Comparison of ENCODE assay signal across 17 mouse cellular contexts in the genomic region with DNA sequence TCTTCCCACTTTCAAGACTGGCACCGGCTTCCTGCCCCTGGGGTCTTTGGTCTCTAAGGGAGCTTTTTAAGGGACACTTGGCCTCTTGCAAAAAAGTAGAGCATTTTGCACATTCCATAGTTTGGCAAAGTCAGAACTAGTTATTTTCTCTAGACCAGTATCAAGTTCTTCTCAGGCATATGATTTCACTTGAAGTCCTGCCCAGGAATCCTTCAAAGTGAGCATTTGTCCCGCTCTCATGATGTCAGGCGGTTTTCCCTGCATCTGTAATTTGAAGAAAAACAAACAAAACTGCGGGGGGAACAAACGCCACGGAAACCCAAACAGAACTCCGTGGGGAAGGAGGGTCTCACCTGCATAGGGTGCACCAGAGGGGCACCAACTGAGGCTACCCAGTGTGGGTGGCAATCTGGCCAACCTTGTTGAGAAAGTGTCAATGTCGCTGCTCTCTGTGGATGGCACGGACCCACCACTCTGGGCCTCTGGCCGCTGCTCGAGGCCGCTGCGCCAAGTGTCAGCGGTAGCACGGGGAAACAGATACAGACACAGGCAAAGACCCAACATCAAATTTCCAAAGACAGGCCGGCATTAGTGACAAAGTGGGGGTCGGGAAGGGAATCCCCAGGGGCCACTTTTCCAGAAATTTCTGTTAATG. TPM values are rescaled to one million over a fixed set of nuclear protein-coding genes. Genes with fewer than 3 reads are reported as not detected.
DNase-seq lines count a peak whose midpoint lies in the region; ATAC-seq lines count a peak whose summit lies in the region.
"Had no signal": no experiment of that assay in that cellular context is flagged by ENCODE, and none has a peak within 500 bp of the region (broad histone marks: within the 10 kb centered on the region; RNA-seq: fewer than 3 reads in every experiment).

No protein-coding gene starts in this region.

- no peak for DNase-seq in heart, postnatal 36 days
- peak; percentile 29 for DNase-seq in midbrain, embryonic 14.5 days
- no peak for DNase-seq in layer of hippocampus, adult 18-20 months (ENCODE audit: low spot score in 2 of 2)
- no peak for DNase-seq in cerebellum, adult 11 months
- DNase-seq: cerebellum, postnatal 36 days; lung, postnatal 36 days had no signal

- ATAC-seq in heart, embryonic 13.5 days (ENCODE audit: extremely low read depth, insufficient number of reproducible peaks, low FRiP score, low TSS enrichment), result no peak
- no peak for ATAC-seq in midbrain, embryonic 14.5 days (ENCODE audit: low FRiP score, low TSS enrichment)
- ATAC-seq in midbrain, embryonic 16.5 days, result no peak
- ATAC-seq in forebrain, embryonic 13.5 days, result no peak
- ATAC-seq in neural tube, embryonic 13.5 days (ENCODE audit: low read depth), result no peak
- ATAC-seq: intestine, postnatal 0 days; liver, embryonic 12.5 days had no signal

- H3K27ac ChIP-seq in heart, embryonic 13.5 days (replicated peaks), result 0 out of 2 replicates have a peak overlapping the region, but pooled peaks have one; percentile 21
- H3K27ac ChIP-seq in midbrain, embryonic 14.5 days (replicated peaks; ENCODE audit: low read depth, low read length), result no peak overlapping the region
- H3K27ac ChIP-seq in midbrain, embryonic 16.5 days (ENCODE audit: low read length), result no peak overlapping the region
- no peak overlapping the region for H3K27ac ChIP-seq in forebrain, embryonic 13.5 days
- no peak overlapping the region for H3K27ac ChIP-seq in neural tube, embryonic 13.5 days (replicated peaks)
- H3K27ac ChIP-seq: liver, embryonic 12.5 days had no signal

- H3K4me3 ChIP-seq in heart, embryonic 13.5 days, result peak overlapping the region; percentile 33
- no peak overlapping the region for H3K4me3 ChIP-seq in midbrain, embryonic 14.5 days (replicated peaks; ENCODE audit: low read depth, low read length)
- no peak overlapping the region for H3K4me3 ChIP-seq in midbrain, embryonic 16.5 days (ENCODE audit: low read depth, low read length)
- H3K4me3 ChIP-seq in forebrain, embryonic 13.5 days, result no peak overlapping the region
- H3K4me3 ChIP-seq in neural tube, embryonic 13.5 days, result no peak overlapping the region
- H3K4me3 ChIP-seq: liver, embryonic 12.5 days had no signal

- intact Hi-C loops in heart, postnatal 36 days (cut with DNase I), result loop anchor here (10.0 kb wide), 1 partner anchor 703 kb away; no protein-coding TSS in a partner anchor

- H3K9ac ChIP-seq in heart, embryonic 13.5 days, result peak overlapping the region; percentile 38; the same call in 1 of the 2 replicates
- no peak overlapping the region for H3K9ac ChIP-seq in midbrain, embryonic 14.5 days (replicated peaks; ENCODE audit: low read length)
- H3K9ac ChIP-seq in midbrain, embryonic 16.5 days (ENCODE audit: low read depth, low read length), result no peak overlapping the region
- H3K9ac ChIP-seq in forebrain, embryonic 13.5 days, result no peak overlapping the region
- no peak overlapping the region for H3K9ac ChIP-seq in neural tube, embryonic 13.5 days
- H3K9ac ChIP-seq: liver, embryonic 12.5 days had no signal

- 16% methylated on average over 17 of the region's 17 CpGs for WGBS in heart, embryonic 13.5 days
- WGBS in midbrain, embryonic 14.5 days, result 3% methylated on average over 17 of the region's 17 CpGs
- 3% methylated on average over 17 of the region's 17 CpGs for WGBS in midbrain, embryonic 16.5 days
- WGBS in forebrain, embryonic 13.5 days, result 2% methylated on average over 17 of the region's 17 CpGs
- 2% methylated on average over 17 of the region's 17 CpGs for WGBS in neural tube, embryonic 13.5 days

- H3K36me3 ChIP-seq in heart, embryonic 13.5 days, result no peaks in the 10 kb centered on the region
- no peaks in the 10 kb centered on the region for H3K36me3 ChIP-seq in midbrain, embryonic 14.5 days (ENCODE audit: control insufficient read depth, insufficient read depth, low read length)
- no peaks in the 10 kb centered on the region for H3K36me3 ChIP-seq in midbrain, embryonic 16.5 days (ENCODE audit: control insufficient read depth, insufficient read depth, low read length)
- H3K36me3 ChIP-seq in forebrain, embryonic 13.5 days (ENCODE audit: poor library complexity, severe bottlenecking), result no peaks in the 10 kb centered on the region
- H3K36me3 ChIP-seq in neural tube, embryonic 13.5 days, result no peaks in the 10 kb centered on the region
- H3K36me3 ChIP-seq: liver, embryonic 12.5 days had no signal

- H3K4me1 ChIP-seq in heart, embryonic 13.5 days, result peaks cover 29% of the 10 kb centered on the region
- H3K4me1 ChIP-seq in midbrain, embryonic 14.5 days (ENCODE audit: control insufficient read depth, insufficient read depth, low read length), result peaks cover 8% of the 10 kb centered on the region; the same call in 1 of the 2 replicates
- H3K4me1 ChIP-seq in midbrain, embryonic 16.5 days (ENCODE audit: control insufficient read depth, insufficient read depth, low read length), result peaks cover 20% of the 10 kb centered on the region
- H3K4me1 ChIP-seq in forebrain, embryonic 13.5 days, result peaks cover 23% of the 10 kb centered on the region
- H3K4me1 ChIP-seq in neural tube, embryonic 13.5 days (replicated peaks), result peaks cover 32% of the 10 kb centered on the region

- no peaks in the 10 kb centered on the region for H3K9me3 ChIP-seq in heart, embryonic 13.5 days
- no peaks in the 10 kb centered on the region for H3K9me3 ChIP-seq in midbrain, embryonic 14.5 days (ENCODE audit: control insufficient read depth, low read length)
- H3K9me3 ChIP-seq in midbrain, embryonic 16.5 days (replicated peaks; ENCODE audit: control insufficient read depth, low read length, poor library complexity, severe bottlenecking), result no peaks in the 10 kb centered on the region
- H3K9me3 ChIP-seq in forebrain, embryonic 13.5 days (replicated peaks), result no peaks in the 10 kb centered on the region
- H3K9me3 ChIP-seq in neural tube, embryonic 13.5 days, result no peaks in the 10 kb centered on the region
- H3K9me3 ChIP-seq: liver, embryonic 12.5 days had no signal

- peak overlapping the region; percentile 36 for H3K4me2 ChIP-seq in heart, embryonic 13.5 days
- no peak overlapping the region for H3K4me2 ChIP-seq in midbrain, embryonic 14.5 days (ENCODE audit: low read length)
- no peak overlapping the region for H3K4me2 ChIP-seq in midbrain, embryonic 16.5 days (ENCODE audit: low read length)
- peak overlapping the region; percentile 10; the same call in 1 of the 2 replicates for H3K4me2 ChIP-seq in forebrain, embryonic 13.5 days
- H3K4me2 ChIP-seq in neural tube, embryonic 13.5 days, result peak overlapping the region; percentile 21
- H3K4me2 ChIP-seq: liver, embryonic 12.5 days had no signal

- H3K27me3 ChIP-seq in heart, embryonic 13.5 days (replicated peaks), result peaks cover 91% of the 10 kb centered on the region
- peaks cover 76% of the 10 kb centered on the region for H3K27me3 ChIP-seq in midbrain, embryonic 14.5 days (ENCODE audit: control insufficient read depth, insufficient read depth, low read length)
- peaks cover 44% of the 10 kb centered on the region for H3K27me3 ChIP-seq in midbrain, embryonic 16.5 days (ENCODE audit: control insufficient read depth, insufficient read depth, low read depth, low read length)
- peaks cover 94% of the 10 kb centered on the region for H3K27me3 ChIP-seq in forebrain, embryonic 13.5 days
- H3K27me3 ChIP-seq in neural tube, embryonic 13.5 days, result peaks cover 95% of the 10 kb centered on the region

RNA-seq across cellular contexts. Expression of a gene that starts 4.8 kb away (rescaled TPM):
- polyA plus RNA-seq in heart, embryonic 13.5 days (2015; fragmentation: Nextera tagmentation; extraction: Ambion mirVana), result 4.4 and 4.7 TPM in 2 replicates
- total RNA-seq in heart, postnatal 36 days (2021), result 1 to 10 TPM; 2.0 to 2.7 TPM
- 1.2 and 2.1 TPM in 2 replicates for polyA plus RNA-seq in midbrain, embryonic 14.5 days (2014; fragmentation: Nextera tagmentation; extraction: Ambion mirVana)
- polyA plus RNA-seq in midbrain, embryonic 16.5 days (2015; fragmentation: Nextera tagmentation; extraction: Ambion mirVana), result 0.69 and 1.3 TPM in 2 replicates
- 0.62 and 0.73 TPM in 2 replicates for polyA plus RNA-seq in forebrain, embryonic 13.5 days (2015; fragmentation: Nextera tagmentation; extraction: Ambion mirVana)
- 3.2 and 5.2 TPM in 2 replicates for polyA plus RNA-seq in neural tube, embryonic 13.5 days (2015; fragmentation: Nextera tagmentation; extraction: Ambion mirVana)
- 1 to 10 TPM; 1.3 to 1.7 TPM for total RNA-seq in layer of hippocampus, adult 18-20 months (2021)
- total RNA-seq: neutrophil, adult 5-6 weeks had no signal

RNA-seq across cellular contexts. Expression of a gene that starts 34.0 kb away (rescaled TPM):
- not detected in 2 replicates for polyA plus RNA-seq in heart, embryonic 13.5 days (2015; fragmentation: Nextera tagmentation; extraction: Ambion mirVana)
- total RNA-seq in heart, postnatal 36 days (2021), result not detected
- 0.41 and 1.7 TPM in 2 replicates for polyA plus RNA-seq in midbrain, embryonic 14.5 days (2014; fragmentation: Nextera tagmentation; extraction: Ambion mirVana)
- polyA plus RNA-seq in midbrain, embryonic 16.5 days (2015; fragmentation: Nextera tagmentation; extraction: Ambion mirVana), result 0.43 and 1.3 TPM in 2 replicates
- polyA plus RNA-seq in forebrain, embryonic 13.5 days (2015; fragmentation: Nextera tagmentation; extraction: Ambion mirVana), result not detected in 2 replicates
- 0.70 and 1.0 TPM in 2 replicates for polyA plus RNA-seq in neural tube, embryonic 13.5 days (2015; fragmentation: Nextera tagmentation; extraction: Ambion mirVana)
- not detected for total RNA-seq in layer of hippocampus, adult 18-20 months (2021)
- total RNA-seq: adrenal gland, postnatal 4 days; gastrocnemius, adult 18-20 months; layer of hippocampus, adult 8-10 months; neutrophil, adult 5-6 weeks had no signal
- polyA plus RNA-seq: intestine, postnatal 0 days; liver, embryonic 12.5 days; small intestine, adult 2 months had no signal

Comparison
In these comparisons a context has a peak if more than half of its experiments do, and no peak if none do; other contexts are left out.
1. H3K4me2 ChIP-seq: peak in heart, embryonic 13.5 days (single experiment), forebrain, embryonic 13.5 days (single experiment) and neural tube, embryonic 13.5 days (single experiment); none in midbrain, embryonic 14.5 days (single experiment) and midbrain, embryonic 16.5 days (single experiment).